ENCODE assay signal across 16 mouse cellular contexts in the genomic region with DNA sequence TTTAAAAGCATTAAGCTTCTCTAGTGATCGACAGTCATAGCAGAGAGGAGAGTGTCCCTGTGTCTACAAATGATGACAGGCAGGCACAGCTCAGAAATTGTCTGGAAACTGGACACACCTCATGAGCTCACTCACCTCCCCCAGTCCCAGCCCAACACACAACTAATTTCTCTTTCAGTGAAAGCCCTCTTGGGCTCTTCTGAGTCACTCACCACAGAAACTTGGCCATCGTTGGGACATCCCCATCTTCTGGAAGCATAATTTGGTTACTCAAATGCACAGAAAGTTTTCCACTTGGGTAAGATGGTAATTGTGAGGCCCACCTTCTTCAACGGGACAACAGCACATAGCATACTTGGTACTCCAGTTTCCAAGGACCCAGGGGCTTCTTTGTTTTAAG.
DNase-seq lines count a peak whose midpoint lies in the region.
"Had no signal": no experiment of that assay in that cellular context is flagged by ENCODE, and none has a peak within 500 bp of the region (broad histone marks: within the 10 kb centered on the region; RNA-seq: fewer than 3 reads in every experiment).

No protein-coding gene starts in this region.

- intact Hi-C loops in left cerebral cortex, postnatal 10 days (cut with DNase I), result no loop called here

- DNase-seq in 3T3-L1 (ENCODE audit: low read depth, low spot score), result peak; percentile 91
- DNase-seq in B cell, adult 2 months, result peak; percentile 38 to 41
- peak; percentile 54 for DNase-seq in Muller cell, postnatal 12 days (ENCODE audit: inconsistent ontology term)
- peak; percentile 17 for DNase-seq in induced T-regulatory cell, adult 2 months (ENCODE audit: low read depth)
- no peak for DNase-seq in ovary, postnatal 10 days (ENCODE audit: low spot score)
- DNase-seq in left cerebral cortex, postnatal 10 days (ENCODE audit: extremely low spot score in 1 of 2, low spot score in 2 of 2), result no peak
- DNase-seq in kidney, postnatal 4 days, result no peak
- DNase-seq in cerebellum, adult 18-20 months, result no peak
- DNase-seq: adrenal gland, postnatal 14 days; cerebellum, adult 11-12 months; cerebellum, adult 9-11 months; cerebellum, postnatal 36 days; gastrocnemius, adult 2 months; gastrocnemius, postnatal 36 days; heart, adult 18-20 months; heart, postnatal 14 days had no signal

Comparison
In these comparisons a context has a peak if more than half of its experiments do, and no peak if none do; other contexts are left out.
1. DNase-seq: peak in 3T3-L1 (single experiment), B cell, adult 2 months (2 of 2), Muller cell, postnatal 12 days (single experiment) and induced T-regulatory cell, adult 2 months (single experiment); none in ovary, postnatal 10 days (single experiment), left cerebral cortex, postnatal 10 days (0 of 2), kidney, postnatal 4 days (0 of 2) and cerebellum, adult 18-20 months (0 of 2).